Mouse (Mus musculus) ZHBTc4 (cell line): ENCODE results near the gene Elk3.
"Not testable (repeated sequence)": the region's sequence is repeated elsewhere in the genome, so short reads cannot be mapped to it uniquely, and the experiment has no call there.

Experiments
- DNase-seq: peaks from one replicate; pipeline ENCODE4 v3.0.0-alpha.2; 2011; ENCODE audit warnings: low read depth, low spot score

Elk3 gene

GRCm38 (mm10) chr10:93310721-93311411 is at the start of gene Elk3:
Gene Elk3, minus strand, starts transcription at chr10:93311135.
- peak; percentile 63 for DNase-seq

DNA sequence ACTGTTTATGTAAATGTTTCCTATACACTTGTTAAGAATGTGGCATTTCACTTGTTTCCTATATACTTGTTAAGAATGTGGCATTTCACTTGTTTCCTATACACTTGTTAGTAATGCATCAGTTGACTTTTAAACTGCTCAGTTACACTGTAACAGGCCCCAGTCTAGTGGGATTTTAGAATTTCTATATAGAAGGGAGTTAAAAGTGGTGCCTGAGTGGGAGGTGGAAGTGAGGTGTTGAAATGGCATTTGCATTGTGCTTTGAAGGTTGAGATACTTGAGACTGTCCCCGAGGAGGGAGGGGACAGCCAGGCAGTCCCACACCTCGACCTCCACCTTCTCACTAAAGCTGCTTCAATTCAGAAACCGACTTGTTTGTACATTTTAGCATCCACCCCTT is 49.7 kb upstream of the Elk3 start:
- DNase-seq, result peak; percentile 67

- not testable (repeated sequence) for DNase-seq
These were observed 49.3 kb upstream of the Elk3 start for GRCm38 (mm10) chr10:93360190-93360589.

GRCm38 (mm10) chr10:93359339-93359863 is 48.5 kb upstream of the Elk3 start:
- no peak for DNase-seq

GRCm38 (mm10) chr10:93358878-93359277 is 47.9 kb upstream of the Elk3 start:
- DNase-seq, result no peak

- no peak for DNase-seq
These were observed 46.2 kb upstream of the Elk3 start for GRCm38 (mm10) chr10:93357162-93357561.

DNA sequence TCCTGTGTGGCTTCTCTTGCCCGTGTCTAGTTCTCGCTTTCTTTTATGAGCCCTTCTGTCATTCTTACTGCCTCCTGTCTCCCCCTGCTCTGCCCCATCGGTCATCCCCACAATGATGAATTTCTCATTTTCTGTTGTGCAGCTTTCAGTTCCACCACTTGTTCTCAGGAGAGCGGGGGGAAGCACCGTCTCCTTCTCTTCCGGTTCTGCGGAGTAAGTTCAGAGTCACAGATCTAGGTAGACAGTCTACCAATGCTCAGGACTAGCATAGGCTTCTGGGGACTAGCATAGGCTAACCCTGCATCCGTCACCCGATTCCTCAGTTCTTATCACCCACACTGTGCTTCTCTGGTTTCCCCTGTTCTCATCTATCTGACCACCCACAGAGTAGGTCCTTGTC is 45.2 kb upstream of the Elk3 start:
- DNase-seq, result no peak

DNA sequence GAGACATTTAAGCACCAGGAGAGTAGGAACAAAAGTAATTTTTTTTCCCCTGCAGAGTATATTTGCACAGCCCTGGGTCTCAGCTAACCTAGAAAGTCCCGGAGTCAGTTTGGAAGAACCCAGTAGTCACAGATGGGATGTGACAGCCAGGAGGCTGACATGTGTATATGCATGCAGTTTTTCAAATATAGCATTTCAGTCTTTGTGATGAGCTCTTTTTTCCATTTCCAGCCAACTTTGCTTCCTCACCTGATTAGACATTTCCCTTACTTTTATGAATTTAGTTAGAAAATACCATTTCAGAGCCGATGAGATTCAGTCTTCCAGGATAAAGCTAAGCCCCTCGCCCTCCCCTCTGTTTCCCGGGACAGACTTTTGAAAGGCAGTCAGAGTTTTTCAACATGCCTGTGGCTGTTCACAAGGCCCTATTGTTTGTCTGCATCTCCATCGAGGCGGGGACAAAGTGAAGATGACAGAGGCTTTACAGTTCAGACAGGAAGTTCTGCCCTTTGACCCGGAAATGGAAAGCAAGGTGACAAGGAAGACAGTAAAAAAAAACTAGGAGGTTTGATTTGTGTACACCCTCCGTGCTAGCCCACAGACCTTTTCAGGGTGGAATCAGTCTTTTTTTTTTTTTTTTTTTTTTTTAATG is 44.5 kb upstream of the Elk3 start:
- no peak for DNase-seq

GRCm38 (mm10) chr10:93353545-93354326 is 42.8 kb upstream of the Elk3 start:
- DNase-seq, result no peak

DNA sequence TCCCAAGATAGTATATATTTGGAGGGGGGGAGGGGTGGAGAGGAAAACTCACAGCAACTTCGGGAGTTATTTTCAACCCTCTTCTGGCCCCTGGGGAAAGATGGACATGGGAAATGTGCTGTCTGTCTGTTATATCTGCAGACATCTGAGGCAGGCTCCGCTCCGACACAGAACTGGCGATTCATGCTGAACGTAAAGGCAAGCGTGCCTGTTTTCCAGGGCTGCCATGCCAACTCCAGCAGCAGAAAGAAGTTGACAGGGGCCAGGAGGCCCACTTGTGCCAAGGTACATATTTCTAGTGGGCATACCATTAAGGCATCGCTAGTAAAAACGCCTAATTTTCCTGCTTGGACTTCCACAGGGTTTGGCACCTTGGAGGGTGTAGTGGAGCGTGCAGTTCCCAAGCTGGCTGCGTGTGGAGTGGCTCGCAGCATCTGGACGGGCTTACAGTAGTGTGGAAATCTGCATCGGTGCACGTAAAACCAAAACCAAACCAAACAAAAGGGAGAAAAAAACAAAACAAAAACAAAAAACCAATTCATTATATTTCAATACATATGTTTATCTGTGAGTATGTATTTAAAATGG is 37.1 kb upstream of the Elk3 start:
- no peak for DNase-seq

DNA sequence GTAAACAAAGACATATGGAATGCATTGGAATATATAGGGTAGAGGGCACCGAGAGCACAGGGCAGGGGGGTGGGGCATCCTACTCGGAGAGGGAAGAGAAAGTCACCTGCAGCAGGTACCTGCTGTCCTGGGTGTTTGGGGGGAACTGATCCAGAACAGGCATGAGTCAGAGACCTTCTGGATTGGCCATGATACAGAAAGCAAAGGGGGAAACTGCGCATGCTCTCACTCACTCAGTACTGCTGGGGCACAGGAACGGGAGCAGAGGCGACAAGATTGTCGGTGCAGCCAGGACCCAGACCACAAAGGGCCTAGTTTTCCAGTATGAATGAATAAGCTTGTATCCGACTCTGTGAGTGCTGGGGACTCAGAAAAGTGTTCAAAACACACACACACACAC is 36.5 kb upstream of the Elk3 start:
- DNase-seq, result no peak

- no peak for DNase-seq
These were observed 35.4 kb upstream of the Elk3 start for GRCm38 (mm10) chr10:93346208-93346936.

DNA sequence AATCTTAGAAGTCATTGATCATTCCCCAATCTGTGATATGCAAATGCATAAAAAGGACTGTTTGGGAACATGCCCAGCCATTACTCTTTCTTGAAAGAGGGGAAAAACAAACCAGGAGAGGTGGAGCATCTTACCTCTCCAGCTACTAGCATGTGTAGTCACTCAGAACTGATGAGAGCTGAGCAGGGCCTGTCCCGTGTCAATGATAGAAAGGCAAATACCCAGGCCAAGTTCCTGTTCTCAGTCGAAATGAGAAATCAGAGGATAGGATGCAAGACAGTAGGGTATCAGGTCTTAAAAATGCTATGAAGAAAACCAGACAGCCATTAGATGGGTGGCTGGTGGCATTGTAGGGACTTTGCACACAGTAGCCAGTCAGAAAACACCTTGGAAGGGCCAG is 34.6 kb upstream of the Elk3 start:
- DNase-seq, result no peak

GRCm38 (mm10) chr10:93343469-93343868 is 32.5 kb upstream of the Elk3 start:
- no peak for DNase-seq

GRCm38 (mm10) chr10:93342986-93343385 is 32.1 kb upstream of the Elk3 start:
- DNase-seq, result no peak

DNA sequence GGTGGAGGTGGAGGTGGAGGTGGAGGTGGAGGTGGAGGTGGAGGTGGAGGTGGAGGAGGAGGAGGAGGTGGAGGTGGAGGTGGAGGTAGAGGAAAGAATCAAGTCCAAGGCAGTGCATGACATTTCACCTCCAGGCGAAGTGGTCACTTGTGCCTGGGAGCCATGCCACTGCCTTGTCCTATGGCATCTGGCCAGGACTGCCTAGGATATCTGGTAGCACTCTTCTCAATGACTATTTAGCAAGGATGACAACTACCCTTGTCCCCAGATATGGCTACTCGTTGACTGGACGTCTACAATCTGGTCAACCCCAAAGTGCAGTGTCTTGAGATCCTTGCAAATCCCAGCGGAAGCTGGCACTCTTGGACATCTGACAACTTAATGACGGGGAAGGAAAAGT is 27.6 kb upstream of the Elk3 start:
- no peak for DNase-seq

GRCm38 (mm10) chr10:93336462-93336931 is 25.6 kb upstream of the Elk3 start:
- no peak for DNase-seq

DNA sequence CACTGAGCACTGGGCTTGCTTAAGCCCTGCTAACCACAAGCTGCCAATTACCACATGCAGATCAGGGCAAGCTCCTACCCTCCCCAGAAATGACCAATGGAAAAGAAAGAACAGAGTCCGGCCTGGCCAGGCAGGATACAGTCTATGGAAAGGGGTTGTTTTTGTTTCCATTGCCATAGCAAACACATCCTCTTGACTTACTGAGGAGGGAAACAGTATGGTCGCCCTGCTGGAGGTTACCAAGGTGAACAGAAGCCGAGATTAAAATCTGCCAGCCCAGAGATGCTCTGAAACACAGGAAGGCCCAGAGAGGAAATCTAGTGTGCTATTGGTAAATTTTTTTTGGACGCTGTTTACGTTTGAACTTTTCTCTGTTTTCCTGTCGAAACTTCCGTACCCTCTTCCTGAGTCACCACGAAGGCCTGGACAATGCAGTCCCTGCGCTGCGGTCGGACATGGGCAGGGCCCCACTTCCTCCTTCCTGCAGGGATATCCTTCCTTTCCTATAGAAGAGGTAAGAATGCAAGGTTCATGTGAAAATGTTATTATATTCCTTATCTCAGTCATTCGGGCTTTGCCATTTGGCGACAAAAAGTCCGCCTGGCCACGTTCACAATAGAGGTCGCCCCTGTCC is 25.0 kb upstream of the Elk3 start:
- DNase-seq, result peak; percentile 36

DNA sequence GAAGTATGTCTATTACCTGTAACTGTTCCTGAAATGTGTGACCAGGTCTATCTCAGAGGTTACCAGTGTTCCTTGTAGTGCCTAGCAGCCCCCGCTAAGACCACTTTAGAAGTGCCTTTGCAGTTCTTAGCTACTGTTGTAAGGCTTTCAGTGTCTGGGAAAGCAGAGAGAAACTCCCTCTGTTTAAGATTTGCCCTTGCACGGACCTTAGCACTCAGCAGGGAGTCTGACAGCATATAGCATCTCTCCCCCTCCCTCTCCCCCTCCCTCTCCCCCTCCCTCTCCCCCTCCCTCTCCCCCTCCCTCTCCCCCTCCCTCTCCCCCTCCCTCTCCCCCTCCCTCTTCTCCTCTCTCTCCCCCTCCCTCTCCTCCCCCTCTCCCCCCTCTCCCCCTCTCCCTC is 24.1 kb upstream of the Elk3 start:
- peak; percentile 81 for DNase-seq

- DNase-seq, result no peak
These were observed 22.3 kb upstream of the Elk3 start for GRCm38 (mm10) chr10:93333239-93333638.
